Mouse (Mus musculus) limb, embryonic 11.5 days (tissue): ENCODE data around the gene 2310022A10Rik. TPM values are rescaled to one million over a fixed set of nuclear protein-coding genes. Genes with fewer than 3 reads are reported as not detected.

ENCODE experiments used
- ATAC-seq: fragments of 200-750 bp; cut with Nextera tagmentation; 2 replicates; pipeline ENCODE4 v1.8.0; 2017; ENCODE audit warnings: low read depth; ENCODE audit not compliant: insufficient number of reproducible peaks, low FRiP score, low TSS enrichment
- DNase-seq: peaks from one replicate; pipeline ENCODE4 v3.0.0-alpha.2; 2015; ENCODE audit warnings: low spot score
- H3K27ac ChIP-seq: fragments of 300-500 bp; sonication (generic); replicated peaks from 2 replicates; pipeline ENCODE4 v1.5.1; 2014; ENCODE audit warnings: low read depth, mild to moderate bottlenecking, low read length
- H3K27me3 ChIP-seq: fragments of 300-500 bp; sonication (generic); 2 replicates; pipeline ENCODE4 v1.6.1; 2014; ENCODE audit warnings: mild to moderate bottlenecking, low read length, mixed read lengths; ENCODE audit not compliant: control insufficient read depth, insufficient read depth
- H3K36me3 ChIP-seq: fragments of 300-500 bp; sonication (generic); 2 replicates; pipeline ENCODE4 v1.6.1; 2014; ENCODE audit warnings: mild to moderate bottlenecking, low read length, moderate library complexity, mixed read lengths; ENCODE audit not compliant: control insufficient read depth, insufficient read depth
- H3K4me1 ChIP-seq: fragments of 300-500 bp; sonication (generic); 2 replicates; pipeline ENCODE4 v1.6.1; 2014; ENCODE audit warnings: low read length, mixed read lengths; ENCODE audit not compliant: control insufficient read depth, insufficient read depth
- H3K4me2 ChIP-seq: fragments of 300-500 bp; sonication (generic); 2 replicates; pipeline ENCODE4 v1.6.1; 2014; ENCODE audit warnings: low read depth, mild to moderate bottlenecking, moderate library complexity; ENCODE audit not compliant: severe bottlenecking
- H3K4me3 ChIP-seq: fragments of 300-500 bp; sonication (generic); 2 replicates; pipeline ENCODE4 v1.5.1; 2014; ENCODE audit warnings: low read depth, low read length
- H3K9ac ChIP-seq: fragments of 300-500 bp; sonication (generic); 2 replicates; pipeline ENCODE4 v1.6.1; 2014; ENCODE audit warnings: mild to moderate bottlenecking, low read length
- H3K9me3 ChIP-seq: fragments of 300-500 bp; sonication (generic); 2 replicates; pipeline ENCODE4 v1.6.1; 2016; ENCODE audit warnings: low read length; ENCODE audit not compliant: control insufficient read depth
- WGBS: fragments of 180-500 bp; shearing (Covaris S2); extraction: QIAGEN DNeasy Blood & Tissue Kit; methylation state at CpG from one replicate; pipeline ENCODE4 v1.1.7; 2014; 5-methylcytosine and 5-hydroxymethylcytosine counted together
- polyA plus RNA-seq: library from polyadenylated mRNA; unstranded; fragments of >200 nt; fragmentation: Nextera tagmentation; extraction: Ambion mirVana; gene quantifications from 2 replicates; pipeline ENCODE4 v1.2.1, GENCODE M21; 2014

Gene 2310022A10Rik
- polyA plus RNA-seq, 1 experiment from 2014 or later = 32.1 TPM

GRCm38 (mm10) chr7:27535386-27535785, 17.6 kb upstream of the 2310022A10Rik start:
- no peak overlapping the region for H3K9ac ChIP-seq
- WGBS = 72% methylated on average over 2 of the region's 2 CpGs
- DNase-seq (no peak), ATAC-seq (no peak)
- H3K4me3 ChIP-seq = no peak overlapping the region
- no peaks in the 10 kb centered on the region for H3K4me1 ChIP-seq
- no peaks in the 10 kb centered on the region for H3K9me3 ChIP-seq
- peaks cover 3% of the 10 kb centered on the region; the same call in 1 of the 2 replicates for H3K36me3 ChIP-seq
- no peak overlapping the region for H3K4me2 ChIP-seq
- H3K27ac ChIP-seq = no peak overlapping the region
- no peaks in the 10 kb centered on the region for H3K27me3 ChIP-seq

DNA sequence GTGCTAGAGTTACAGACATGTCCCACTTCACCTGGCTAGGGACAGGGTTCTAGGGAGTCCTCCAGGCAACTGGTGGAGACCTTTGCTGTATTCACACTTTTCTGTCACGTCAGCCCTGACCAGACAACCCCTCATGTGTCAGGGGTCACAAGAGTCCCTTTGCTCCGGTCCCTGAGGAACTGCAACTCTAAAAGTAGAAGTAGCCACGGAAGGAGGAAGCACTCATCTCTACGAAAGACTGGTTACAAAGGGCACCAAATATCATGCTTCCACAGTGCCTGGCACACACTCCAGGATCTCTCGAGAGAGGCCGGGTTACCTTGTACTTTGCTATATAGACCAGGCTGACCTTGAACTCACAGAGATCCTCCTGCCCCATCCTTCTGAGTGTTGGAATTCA, 16.4 kb upstream of the 2310022A10Rik start:
- Histone ChIP-seq H3K36me3 (peaks cover 3% of the 10 kb centered on the region; the same call in 1 of the 2 replicates), H3K4me1 (no peaks in the 10 kb centered on the region), H3K9me3 (no peaks in the 10 kb centered on the region), H3K27ac (no peak overlapping the region), H3K9ac (no peak overlapping the region), H3K27me3 (no peaks in the 10 kb centered on the region), H3K4me2 (no peak overlapping the region), H3K4me3 (no peak overlapping the region)
- no peak for ATAC-seq
- 89% methylated on average over 6 of the region's 6 CpGs for WGBS
- DNase-seq = no peak

- H3K4me1 ChIP-seq = no peaks in the 10 kb centered on the region
- 80% methylated on average over 8 of the region's 8 CpGs for WGBS
- no peak overlapping the region for H3K9ac ChIP-seq
- ATAC-seq = no peak
- H3K9me3 ChIP-seq = no peaks in the 10 kb centered on the region
- H3K27ac ChIP-seq = no peak overlapping the region
- no peak overlapping the region for H3K4me2 ChIP-seq
- DNase-seq = no peak
- H3K36me3 ChIP-seq = peaks cover 3% of the 10 kb centered on the region; the same call in 1 of the 2 replicates
- no peak overlapping the region for H3K4me3 ChIP-seq
- no peaks in the 10 kb centered on the region for H3K27me3 ChIP-seq
These were observed 15.0 kb upstream of the 2310022A10Rik start for GRCm38 (mm10) chr7:27537998-27538397.

DNA sequence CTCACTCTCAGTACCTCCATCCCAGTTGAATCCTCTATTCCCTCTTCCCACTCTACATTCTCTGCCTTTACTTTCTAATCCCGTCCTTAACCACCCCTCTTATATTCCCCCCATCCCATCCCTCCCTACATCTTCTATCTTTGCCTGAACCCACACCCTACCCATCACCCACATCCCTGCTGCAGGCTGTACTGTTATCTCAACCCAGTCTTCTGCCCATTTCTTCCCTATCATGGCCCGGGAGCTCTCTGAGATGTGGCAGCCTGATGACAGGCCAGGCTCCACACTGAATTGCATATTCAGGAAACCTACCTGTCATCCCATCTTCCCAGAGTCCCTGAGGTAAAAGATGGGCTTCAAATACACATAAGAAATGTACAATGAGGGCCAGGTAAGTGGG, 14.2 kb upstream of the 2310022A10Rik start:
- H3K4me2 ChIP-seq = no peak overlapping the region
- no peaks in the 10 kb centered on the region for H3K9me3 ChIP-seq
- no peaks in the 10 kb centered on the region for H3K27me3 ChIP-seq
- H3K4me1 ChIP-seq = no peaks in the 10 kb centered on the region
- 93% methylated on average over 2 of the region's 2 CpGs for WGBS
- ATAC-seq (no peak), DNase-seq (no peak)
- H3K36me3 ChIP-seq = peaks cover 3% of the 10 kb centered on the region; the same call in 1 of the 2 replicates
- no peak overlapping the region for H3K4me3 ChIP-seq
- H3K27ac ChIP-seq = no peak overlapping the region
- H3K9ac ChIP-seq = no peak overlapping the region

- ATAC-seq (no peak), DNase-seq (no peak)
- Histone ChIP-seq H3K4me1 (no peaks in the 10 kb centered on the region), H3K27ac (no peak overlapping the region), H3K9me3 (no peaks in the 10 kb centered on the region), H3K4me2 (no peak overlapping the region), H3K36me3 (peaks cover 3% of the 10 kb centered on the region; the same call in 1 of the 2 replicates), H3K27me3 (no peaks in the 10 kb centered on the region), H3K9ac (no peak overlapping the region), H3K4me3 (no peak overlapping the region)
- WGBS = 81% methylated on average over 2 of the region's 2 CpGs
These were observed 12.5 kb upstream of the 2310022A10Rik start for GRCm38 (mm10) chr7:27540521-27540920.

DNA sequence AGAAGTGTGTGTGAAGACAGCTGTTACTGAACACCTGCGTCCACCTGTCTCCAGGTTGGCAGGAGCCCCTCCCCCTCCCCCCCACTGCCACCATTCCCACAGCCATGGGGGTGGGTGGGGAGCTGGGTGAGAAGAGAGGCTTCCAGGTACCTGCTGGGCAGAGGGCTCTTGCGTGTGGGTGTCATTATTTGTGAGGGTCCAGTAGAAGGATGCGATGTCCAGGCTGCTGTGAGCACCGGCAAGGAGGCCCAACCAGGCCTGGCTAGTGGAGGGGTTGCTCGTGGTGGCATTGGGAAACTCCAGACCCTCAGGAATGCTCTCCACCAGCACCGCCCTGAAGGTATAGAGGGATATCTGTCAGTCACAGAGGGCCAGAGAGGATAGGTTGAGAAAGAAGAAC, 12.1 kb upstream of the 2310022A10Rik start:
- no peak overlapping the region for H3K27ac ChIP-seq
- H3K4me3 ChIP-seq = no peak overlapping the region
- ATAC-seq (no peak), DNase-seq (no peak)
- no peaks in the 10 kb centered on the region for H3K4me1 ChIP-seq
- 86% methylated on average over 6 of the region's 6 CpGs for WGBS
- H3K4me2 ChIP-seq = no peak overlapping the region
- no peak overlapping the region for H3K9ac ChIP-seq
- no peaks in the 10 kb centered on the region for H3K27me3 ChIP-seq
- no peaks in the 10 kb centered on the region for H3K9me3 ChIP-seq
- peaks cover 3% of the 10 kb centered on the region; the same call in 1 of the 2 replicates for H3K36me3 ChIP-seq

DNA sequence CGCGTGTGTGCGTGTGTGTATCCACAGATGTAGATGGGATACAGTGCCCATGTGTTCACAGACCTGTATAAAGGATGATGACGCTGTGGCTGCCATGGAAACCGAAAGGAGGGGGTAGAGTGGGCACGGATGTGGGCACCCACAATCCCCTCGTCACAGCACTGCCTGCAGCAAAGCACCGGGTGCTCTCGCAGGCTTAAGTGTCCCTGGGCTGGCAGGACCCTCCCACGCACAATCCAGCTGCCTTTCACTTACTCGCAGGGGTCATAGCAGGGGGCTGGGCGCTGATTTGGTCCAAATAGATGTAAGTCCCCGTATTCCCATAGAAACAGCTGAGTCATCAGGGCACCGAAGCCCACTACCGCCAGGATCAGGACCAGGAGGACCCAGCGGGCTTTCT, 11.6 kb upstream of the 2310022A10Rik start:
- no peak overlapping the region for H3K4me3 ChIP-seq
- H3K4me1 ChIP-seq = no peaks in the 10 kb centered on the region
- no peak overlapping the region for H3K27ac ChIP-seq
- no peak for ATAC-seq
- H3K9me3 ChIP-seq = no peaks in the 10 kb centered on the region
- no peak for DNase-seq
- H3K36me3 ChIP-seq = no peaks in the 10 kb centered on the region; the same call in 1 of the 2 replicates
- no peaks in the 10 kb centered on the region for H3K27me3 ChIP-seq
- no peak overlapping the region for H3K4me2 ChIP-seq
- no peak overlapping the region for H3K9ac ChIP-seq
- WGBS = 87% methylated on average over 16 of the region's 16 CpGs

GRCm38 (mm10) chr7:27541922-27542321, 11.1 kb upstream of the 2310022A10Rik start:
- WGBS = 63% methylated on average over 5 of the region's 5 CpGs
- Histone ChIP-seq H3K4me1 (no peaks in the 10 kb centered on the region), H3K4me2 (peak overlapping the region; percentile 77), H3K9me3 (no peaks in the 10 kb centered on the region), H3K9ac (no peak overlapping the region; the same call in 1 of the 2 replicates), H3K27me3 (no peaks in the 10 kb centered on the region), H3K4me3 (peak overlapping the region; percentile 43), H3K27ac (no peak overlapping the region), H3K36me3 (no peaks in the 10 kb centered on the region; the same call in 1 of the 2 replicates)
- no peak for ATAC-seq
- no peak for DNase-seq
